Mouse (Mus musculus): ENCODE measurements around the gene Fbxw8. TPM values are rescaled to one million over a fixed set of nuclear protein-coding genes. Genes with fewer than 3 reads are reported as not detected.

Gene Fbxw8
- total RNA-seq, 2 experiments from 2014 or later, result 2.9 to 4.4 TPM

DNA sequence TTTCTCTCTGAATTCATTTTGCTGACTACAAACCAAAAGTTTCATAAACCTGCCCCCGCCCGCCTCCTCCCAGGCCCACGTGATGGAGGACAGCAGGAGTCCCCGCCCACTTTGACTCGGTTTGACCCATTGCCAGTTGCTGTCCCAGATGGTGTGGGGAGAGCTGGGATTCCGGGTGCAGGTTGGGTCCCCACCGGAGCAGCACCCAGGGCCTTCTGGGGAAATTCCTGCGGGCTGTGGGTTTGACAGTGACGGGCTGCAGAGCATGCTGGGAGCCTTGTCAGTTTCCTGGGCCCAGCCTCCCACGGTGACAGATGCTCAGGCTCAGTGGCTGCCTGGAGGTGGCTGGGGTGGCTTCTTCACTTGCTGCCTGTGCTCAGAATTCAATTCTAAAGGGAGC is 125.8 kb downstream of the Fbxw8 start:
- no peak for ATAC-seq (replicated peaks; ENCODE audit: low FRiP score, poor library complexity, severe bottlenecking)

DNA sequence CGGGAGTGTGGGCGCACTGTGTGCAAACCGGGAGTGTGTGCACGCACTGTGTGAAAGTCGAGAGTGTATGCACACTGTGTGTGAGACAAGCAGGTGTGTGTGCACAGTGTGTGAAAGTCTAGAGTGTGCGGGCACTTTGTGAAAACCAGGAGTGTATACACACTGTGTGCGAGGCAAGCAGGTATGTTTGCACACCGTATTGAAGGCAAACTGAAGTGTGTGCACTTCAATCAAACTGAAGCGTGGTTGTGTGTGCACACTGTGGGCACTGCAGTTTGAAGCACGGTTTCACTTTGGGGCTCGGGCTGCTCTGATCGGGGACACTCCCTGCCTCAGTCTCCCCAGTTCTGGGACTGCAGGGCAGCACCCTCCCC is 126.2 kb downstream of the Fbxw8 start:
- no peak for ATAC-seq (replicated peaks; ENCODE audit: low FRiP score, poor library complexity, severe bottlenecking)

DNA sequence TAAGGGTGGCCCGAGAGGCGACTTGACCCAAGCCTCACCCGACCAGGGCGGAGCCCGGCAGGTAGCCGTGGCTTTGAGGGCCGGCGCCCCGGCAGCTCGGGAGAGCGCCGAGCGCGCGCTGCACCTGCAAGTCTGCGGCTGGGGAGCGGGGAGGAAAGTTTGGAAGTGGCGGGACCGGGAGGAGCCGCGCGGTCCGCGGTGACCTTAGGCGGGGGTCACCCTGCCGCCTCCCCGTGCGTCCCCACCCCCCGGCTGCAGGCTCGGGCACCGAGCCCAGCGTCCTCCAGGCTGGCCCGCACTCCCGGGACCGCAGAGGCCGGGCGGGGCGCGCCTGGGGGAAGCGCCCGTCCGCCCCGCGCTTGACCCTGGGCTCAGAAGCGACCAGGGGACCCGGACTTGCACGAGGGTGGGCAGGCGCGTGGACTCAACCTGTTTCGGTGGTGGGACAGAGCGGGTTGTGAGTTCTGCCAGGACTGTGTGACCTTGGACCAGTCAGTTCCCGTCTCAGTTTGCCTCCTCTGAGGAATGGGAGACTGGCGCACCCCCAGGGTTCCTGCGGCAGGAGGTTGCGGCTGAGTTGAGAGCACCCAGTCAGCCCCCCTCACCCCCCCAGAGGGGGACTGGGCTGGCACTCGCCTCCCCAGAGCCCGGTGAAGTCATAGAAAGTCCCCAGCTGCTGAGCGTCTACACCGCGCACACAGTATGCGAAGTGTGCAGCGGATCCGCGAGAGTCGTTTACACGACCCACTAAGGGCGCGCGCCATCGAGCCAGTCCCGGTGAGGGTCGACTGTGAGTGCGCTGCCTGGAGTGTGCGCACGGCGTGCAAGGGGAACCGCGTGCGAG is 126.9 kb downstream of the Fbxw8 start:
- ATAC-seq (replicated peaks; ENCODE audit: low FRiP score, poor library complexity, severe bottlenecking), result no peak

DNA sequence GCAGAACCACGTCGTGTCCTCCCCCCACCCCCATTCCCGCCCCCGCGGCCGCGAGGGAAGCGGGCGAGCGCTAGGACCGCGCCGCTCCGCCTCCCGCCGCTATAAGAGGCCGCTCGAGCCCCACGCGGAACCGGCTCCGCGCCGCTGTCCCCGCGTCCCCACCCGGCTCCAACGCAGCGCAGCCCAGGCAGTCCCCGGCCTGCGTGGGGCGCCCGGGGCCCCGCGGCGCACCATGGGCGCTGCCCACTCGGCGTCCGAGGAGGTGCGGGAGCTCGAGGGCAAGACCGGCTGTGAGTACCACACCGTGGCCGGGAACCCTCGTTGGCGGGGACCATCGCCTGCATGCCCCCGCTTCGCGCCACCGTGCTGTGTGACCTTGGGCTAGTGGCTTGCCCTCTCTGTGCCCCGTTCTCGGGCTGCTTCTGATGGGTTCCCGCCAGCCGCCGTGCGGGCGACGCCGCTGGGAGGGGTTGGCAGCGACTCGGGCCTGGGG is 127.5 kb downstream of the Fbxw8 start, which contains the start of gene Tesc:
Gene Tesc, plus strand, starts transcription at position 46 of the 493 bp plus-strand sequence.
- ATAC-seq (replicated peaks; ENCODE audit: low FRiP score, poor library complexity, severe bottlenecking), result no peak

DNA sequence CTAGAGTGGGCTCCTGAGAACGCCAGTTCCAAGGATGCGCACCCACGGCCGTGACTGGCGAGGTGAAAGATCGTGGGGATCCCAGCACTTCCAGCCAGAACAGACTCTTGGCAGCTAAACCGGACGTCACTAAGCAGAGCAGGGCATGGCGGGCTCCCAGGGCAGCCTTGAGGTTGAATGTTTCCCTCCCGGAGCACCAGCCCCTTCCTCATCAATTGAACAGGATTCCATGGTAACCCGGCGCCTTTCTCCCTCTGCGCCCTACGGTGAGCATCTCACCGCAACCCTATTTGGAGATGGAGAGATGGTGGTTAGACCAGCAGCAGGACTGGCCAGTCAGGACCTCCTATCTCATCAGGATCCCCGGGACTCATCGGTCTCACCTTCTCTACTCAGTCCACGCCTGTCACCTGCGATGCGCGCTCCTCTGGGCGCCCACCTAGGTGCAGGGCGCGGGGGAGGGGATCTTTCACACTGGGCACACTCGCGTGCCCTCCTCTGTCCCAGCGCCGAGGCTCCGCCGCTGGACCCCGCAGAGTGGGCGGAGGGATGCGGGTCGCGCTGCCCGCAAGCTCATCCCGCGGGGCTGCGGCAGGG is 128.1 kb downstream of the Fbxw8 start:
- no peak for ATAC-seq (replicated peaks; ENCODE audit: low FRiP score, poor library complexity, severe bottlenecking)

DNA sequence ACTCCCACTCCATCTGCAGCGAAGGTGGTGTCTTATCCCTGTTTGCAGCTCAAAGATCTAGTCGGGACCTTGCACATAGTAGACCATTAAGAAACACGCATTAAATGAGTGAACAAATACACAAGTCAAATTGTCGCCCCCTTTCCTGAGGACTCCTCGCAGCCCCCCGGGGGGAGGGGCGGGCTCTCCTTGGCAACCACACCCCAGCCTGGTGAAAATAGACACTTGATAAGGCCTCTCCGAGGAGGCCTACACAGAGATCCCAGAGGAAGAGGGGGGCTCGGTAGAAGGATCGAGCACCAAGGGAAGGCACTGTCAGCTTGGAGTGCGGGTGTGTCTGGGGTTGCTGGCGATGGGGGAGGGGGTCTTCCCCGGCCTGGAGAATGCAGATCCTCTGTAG is 128.9 kb downstream of the Fbxw8 start:
- ATAC-seq (replicated peaks; ENCODE audit: low FRiP score, poor library complexity, severe bottlenecking), result no peak

DNA sequence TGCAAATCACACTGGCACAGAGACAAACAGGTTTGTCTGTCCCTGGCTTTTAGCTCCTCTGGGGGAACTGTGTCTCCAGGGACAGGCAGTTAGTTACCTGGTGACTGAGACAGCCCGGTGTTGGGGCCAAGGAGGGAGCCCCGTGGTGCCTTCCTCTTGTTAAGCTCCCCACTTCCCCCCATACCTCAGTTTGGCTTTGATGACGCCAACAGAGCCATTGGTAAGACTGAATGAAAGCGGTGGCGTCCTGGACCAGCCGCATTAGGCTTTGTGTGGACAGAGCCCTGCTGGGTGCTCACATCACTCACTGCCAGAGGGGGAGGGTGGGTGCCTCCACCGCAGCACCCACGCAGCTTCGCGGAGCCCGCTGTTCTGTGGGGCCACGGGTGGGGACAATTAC is 129.4 kb downstream of the Fbxw8 start:
- ATAC-seq (replicated peaks; ENCODE audit: low FRiP score, poor library complexity, severe bottlenecking), result no peak

DNA sequence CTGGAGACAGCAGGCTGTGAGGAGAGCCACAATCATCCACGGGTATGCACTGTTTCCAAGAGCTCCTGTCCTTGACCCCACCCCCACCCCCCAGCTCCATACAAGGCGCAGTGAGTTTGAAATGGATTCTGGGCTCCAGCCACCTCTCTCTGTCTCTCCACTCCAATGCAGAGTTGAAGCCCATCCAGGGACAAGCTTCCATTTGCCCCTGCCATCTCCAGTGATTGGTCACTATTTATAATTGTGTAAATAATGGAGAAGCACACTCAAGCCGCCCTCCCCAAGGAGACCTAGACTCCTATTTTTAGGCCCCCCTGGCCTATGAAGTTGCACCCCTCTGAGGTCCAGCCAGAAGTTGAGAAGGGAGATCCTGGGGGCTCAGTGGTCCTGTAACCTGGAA is 132.2 kb downstream of the Fbxw8 start:
- ATAC-seq (replicated peaks; ENCODE audit: low FRiP score, poor library complexity, severe bottlenecking), result no peak

DNA sequence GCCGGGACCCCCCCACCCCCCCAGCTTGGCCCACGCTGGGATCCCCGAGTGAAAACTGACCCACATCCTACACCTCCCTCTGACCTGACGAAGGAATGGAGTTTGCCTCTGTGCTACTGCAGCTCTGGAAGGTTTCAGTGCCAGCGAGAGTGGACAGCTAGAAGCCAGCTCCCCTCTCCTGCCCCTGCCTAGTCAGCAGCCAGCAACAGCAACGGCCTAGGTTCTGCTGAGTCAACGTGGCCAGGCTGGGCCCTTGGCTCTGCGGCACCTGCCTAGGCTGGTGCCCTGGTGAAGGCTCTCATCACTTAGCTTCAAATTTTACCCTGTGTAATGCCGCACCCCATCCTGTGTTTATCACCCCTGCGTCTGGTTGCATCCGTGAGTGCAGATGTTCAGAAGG is 135.4 kb downstream of the Fbxw8 start:
- no peak for ATAC-seq (replicated peaks; ENCODE audit: low FRiP score, poor library complexity, severe bottlenecking)

DNA sequence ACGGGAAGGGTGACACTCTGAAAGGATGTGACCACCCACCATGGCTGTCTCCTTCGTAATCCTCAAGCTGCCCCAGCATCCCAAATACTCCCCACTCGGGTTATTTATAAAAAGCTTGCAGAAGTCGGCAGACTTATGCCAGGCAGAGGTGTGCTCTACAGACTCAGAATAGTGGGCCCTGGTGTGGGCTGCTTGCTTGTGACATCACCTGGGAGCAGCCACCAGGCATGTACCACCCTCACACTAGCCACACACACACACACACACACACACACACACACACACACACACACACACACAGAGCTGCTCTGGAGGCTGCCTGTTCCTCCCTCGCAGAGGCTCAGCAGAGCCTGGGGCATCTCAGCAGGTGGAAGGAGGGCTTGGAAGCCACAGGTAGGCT is 137.7 kb downstream of the Fbxw8 start:
- ATAC-seq (replicated peaks; ENCODE audit: low FRiP score, poor library complexity, severe bottlenecking), result no peak

DNA sequence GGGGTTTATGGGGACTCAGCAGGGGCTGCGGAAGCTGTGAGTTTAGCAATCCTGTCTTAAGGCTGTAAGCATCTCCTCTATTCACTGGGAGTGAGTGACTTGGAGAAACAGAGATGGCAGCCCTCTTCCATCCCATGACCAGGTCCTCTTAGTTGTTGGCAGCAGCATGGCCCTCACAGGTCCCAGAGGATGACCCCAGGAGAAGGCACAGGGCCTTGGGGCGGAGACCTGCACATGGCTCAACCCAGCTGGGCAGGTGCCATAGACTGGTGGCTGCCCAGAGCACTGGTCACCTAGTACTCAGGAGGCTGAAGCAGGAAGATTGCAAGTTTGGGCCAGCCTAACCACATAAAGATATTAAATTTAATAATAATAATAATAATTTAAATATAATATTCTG is 139.6 kb downstream of the Fbxw8 start:
- ATAC-seq (replicated peaks; ENCODE audit: low FRiP score, poor library complexity, severe bottlenecking), result no peak

DNA sequence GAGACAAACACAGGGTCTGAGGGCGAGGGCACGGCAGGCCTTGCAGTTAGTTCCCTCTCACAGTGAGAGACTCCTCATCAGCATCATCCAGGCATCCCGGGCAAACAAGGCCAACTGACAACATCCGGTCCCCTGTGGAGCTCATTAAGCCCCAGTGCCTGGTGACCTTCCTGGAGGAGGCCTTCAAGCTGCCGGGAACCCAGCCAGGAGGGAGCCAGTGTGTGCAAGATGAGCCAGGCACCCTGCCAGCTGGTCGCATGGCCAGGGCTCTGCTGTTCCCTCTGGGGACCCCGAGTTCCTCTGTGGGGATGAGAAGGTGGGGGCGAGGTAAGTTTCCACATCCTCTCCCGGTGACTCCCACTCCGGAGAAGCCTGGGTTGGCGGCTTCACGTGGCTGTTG is 140.2 kb downstream of the Fbxw8 start:
- no peak for ATAC-seq (replicated peaks; ENCODE audit: low FRiP score, poor library complexity, severe bottlenecking)

Other genes starting within 250 kb of the Fbxw8 start
- 1.7 TPM in 1 of 2 replicates, not detected in the other for gene Fbxo21, start 178.7 kb downstream of the Fbxw8 start, total RNA-seq (2015; ENCODE audit: low replicate concordance)
- 0.98 and 2.0 TPM in 2 replicates for gene Fbxo21, start 178.7 kb downstream of the Fbxw8 start, total RNA-seq (2017; ENCODE audit: low replicate concordance)
- 4.6 TPM in 1 of 2 replicates, not detected in the other for gene Tesc, start 127.7 kb downstream of the Fbxw8 start, total RNA-seq (2015; ENCODE audit: low replicate concordance)
- gene Tesc, start 127.7 kb downstream of the Fbxw8 start, total RNA-seq (2017; ENCODE audit: low replicate concordance), result 0.56 and 2.6 TPM in 2 replicates
- not detected in 2 replicates for gene Hrk, start 9.2 kb upstream of the Fbxw8 start, total RNA-seq (2015; ENCODE audit: low replicate concordance)
- gene Hrk, start 9.2 kb upstream of the Fbxw8 start, total RNA-seq (2017; ENCODE audit: low replicate concordance), result not detected in 2 replicates
- gene Rnft2, start 89.7 kb upstream of the Fbxw8 start, total RNA-seq (2015; ENCODE audit: low replicate concordance), result not detected in 2 replicates
- gene Rnft2, start 89.7 kb upstream of the Fbxw8 start, total RNA-seq (2017; ENCODE audit: low replicate concordance), result not detected in 2 replicates
- 0.63 TPM in 1 of 2 replicates, not detected in the other for gene 2410131K14Rik, start 89.8 kb upstream of the Fbxw8 start, total RNA-seq (2015; ENCODE audit: low replicate concordance)
- 0.14 and 0.17 TPM in 2 replicates for gene 2410131K14Rik, start 89.8 kb upstream of the Fbxw8 start, total RNA-seq (2017; ENCODE audit: low replicate concordance)

Data from erythroblast, adult 5-6 weeks (primary cell).